Mouse (Mus musculus) midbrain, embryonic 14.5 days (tissue): Measurements from ENCODE around the gene Pafah1b2. TPM values are rescaled to one million over a fixed set of nuclear protein-coding genes. Genes with fewer than 3 reads are reported as not detected.

ENCODE experiments used
- ATAC-seq: fragments of 200-750 bp; cut with Nextera tagmentation; 2 replicates; pipeline ENCODE4 v1.8.0; 2017; ENCODE audit warnings: moderate number of reproducible peaks, moderate library complexity; ENCODE audit not compliant: low FRiP score, low TSS enrichment
- DNase-seq: peaks from one replicate; pipeline ENCODE4 v3.0.0-alpha.2; 2015
- H3K27ac ChIP-seq: fragments of 300-500 bp; sonication (generic); replicated peaks from 2 replicates; pipeline ENCODE4 v1.5.1; 2014; ENCODE audit warnings: mild to moderate bottlenecking, low read depth, low read length, moderate library complexity
- H3K27me3 ChIP-seq: fragments of 300-500 bp; sonication (generic); 2 replicates; pipeline ENCODE4 v1.6.1; 2014; ENCODE audit warnings: low read length, control low read depth, mixed read lengths; ENCODE audit not compliant: control insufficient read depth, insufficient read depth
- H3K36me3 ChIP-seq: fragments of 300-500 bp; sonication (generic); 2 replicates; pipeline ENCODE4 v1.6.1; 2014; ENCODE audit warnings: low read length, control low read depth; ENCODE audit not compliant: control insufficient read depth, insufficient read depth
- H3K4me1 ChIP-seq: fragments of 300-500 bp; sonication (generic); 2 replicates; pipeline ENCODE4 v1.6.1; 2014; ENCODE audit warnings: mild to moderate bottlenecking, antibody characterized with exemption, low read length, control low read depth; ENCODE audit not compliant: control insufficient read depth, insufficient read depth
- H3K4me2 ChIP-seq: fragments of 300-500 bp; sonication (generic); 2 replicates; pipeline ENCODE4 v1.6.1; 2014; ENCODE audit warnings: mild to moderate bottlenecking, low read length, moderate library complexity
- H3K4me3 ChIP-seq: fragments of 300-500 bp; sonication (generic); replicated peaks from 2 replicates; pipeline ENCODE4 v1.5.1; 2014; ENCODE audit warnings: low read depth, low read length
- H3K9ac ChIP-seq: fragments of 300-500 bp; sonication (generic); replicated peaks from 2 replicates; pipeline ENCODE4 v1.6.1; 2014; ENCODE audit warnings: mild to moderate bottlenecking, low read length, moderate library complexity
- H3K9me3 ChIP-seq: fragments of 300-500 bp; sonication (generic); 2 replicates; pipeline ENCODE4 v1.6.1; 2016; ENCODE audit warnings: low read length, control low read depth, mixed read lengths; ENCODE audit not compliant: control insufficient read depth
- WGBS: fragments of 180-500 bp; shearing (Covaris S2); extraction: QIAGEN DNeasy Blood & Tissue Kit; methylation state at CpG from one replicate; pipeline ENCODE4 v1.1.7; 2014; 5-methylcytosine and 5-hydroxymethylcytosine counted together
- polyA plus RNA-seq: library from polyadenylated mRNA; unstranded; fragments of >200 nt; fragmentation: Nextera tagmentation; extraction: Ambion mirVana; gene quantifications from 2 replicates; pipeline ENCODE4 v1.2.1, GENCODE M21; 2014

Pafah1b2 gene
- polyA plus RNA-seq, 1 experiment from 2014 or later: 338 TPM

GRCm38 (mm10) chr9:45936883-45937282 is 75.6 kb downstream of the Pafah1b2 start:
- DNase-seq (peak; percentile 77), ATAC-seq (no peak; the same call in 1 of the 2 replicates)
- H3K27me3 ChIP-seq: no peaks in the 10 kb centered on the region

GRCm38 (mm10) chr9:45935628-45936210 is 76.8 kb downstream of the Pafah1b2 start, which contains the start of gene Tagln:
Gene Tagln, minus strand, starts transcription at chr9:45936058.
- Histone ChIP-seq H3K4me1 (no peaks in the 10 kb centered on the region), H3K9ac (no peak within 1 kb of the TSS), H3K9me3 (no peaks in the 10 kb centered on the region), H3K4me3 (no peak within 1 kb of the TSS), H3K27ac (no peak within 1 kb of the TSS), H3K36me3 (peaks cover 42% of the 10 kb centered on the region), H3K4me2 (peak within 1 kb of the TSS; percentile 35; the same call in 1 of the 2 replicates), H3K27me3 (no peaks in the 10 kb centered on the region)
- WGBS: 9% methylated on average over 21 of the region's 21 CpGs
- ATAC-seq: no peak
- no peak for DNase-seq

More at GRCm38 (mm10) chr9:45936883-45937282, 75.6 kb downstream of the Pafah1b2 start:
- no peak overlapping the region for H3K4me3 ChIP-seq
- H3K4me2 ChIP-seq: no peak overlapping the region
- no peaks in the 10 kb centered on the region for H3K9me3 ChIP-seq
- H3K9ac ChIP-seq: no peak overlapping the region
- H3K27ac ChIP-seq: no peak overlapping the region
- 24% methylated on average over 3 of the region's 3 CpGs for WGBS
- peaks cover 43% of the 10 kb centered on the region for H3K36me3 ChIP-seq
- no peaks in the 10 kb centered on the region for H3K4me1 ChIP-seq

- ATAC-seq (no peak), DNase-seq (no peak)
- Histone ChIP-seq H3K27me3 (no peaks in the 10 kb centered on the region), H3K36me3 (peaks cover 49% of the 10 kb centered on the region), H3K27ac (no peak overlapping the region), H3K4me2 (no peak overlapping the region), H3K4me1 (no peaks in the 10 kb centered on the region), H3K9ac (no peak overlapping the region), H3K9me3 (no peaks in the 10 kb centered on the region), H3K4me3 (no peak overlapping the region)
- 84% methylated on average over 11 of the region's 11 CpGs for WGBS
Measured at GRCm38 (mm10) chr9:45932571-45933415, 79.7 kb downstream of the Pafah1b2 start.

GRCm38 (mm10) chr9:45931958-45932357 is 80.5 kb downstream of the Pafah1b2 start:
- Histone ChIP-seq H3K27ac (no peak overlapping the region), H3K4me1 (no peaks in the 10 kb centered on the region), H3K4me2 (no peak overlapping the region), H3K36me3 (peaks cover 58% of the 10 kb centered on the region), H3K27me3 (no peaks in the 10 kb centered on the region), H3K9ac (no peak overlapping the region), H3K9me3 (no peaks in the 10 kb centered on the region), H3K4me3 (no peak overlapping the region)
- no peak for ATAC-seq
- no peak for DNase-seq
- WGBS: 70% methylated on average over 1 of the region's 1 CpGs

GRCm38 (mm10) chr9:45929285-45929684 is 83.2 kb downstream of the Pafah1b2 start:
- whole genome bisulfite sequencing: 89% methylated on average over 5 of the region's 5 CpGs
- Histone ChIP-seq H3K4me2 (no peak overlapping the region), H3K9me3 (no peaks in the 10 kb centered on the region), H3K4me3 (no peak overlapping the region), H3K36me3 (peaks cover 70% of the 10 kb centered on the region), H3K27ac (no peak overlapping the region), H3K4me1 (no peaks in the 10 kb centered on the region), H3K27me3 (no peaks in the 10 kb centered on the region), H3K9ac (no peak overlapping the region)
- no peak for DNase-seq
- no peak for ATAC-seq

- peaks cover 74% of the 10 kb centered on the region for H3K36me3 ChIP-seq
- no peak overlapping the region for H3K4me3 ChIP-seq
- WGBS: 60% methylated on average over 1 of the region's 1 CpGs
Measured at GRCm38 (mm10) chr9:45919895-45920294, 92.6 kb downstream of the Pafah1b2 start.

GRCm38 (mm10) chr9:45917041-45917934 is 95.2 kb downstream of the Pafah1b2 start:
- 73% methylated on average over 5 of the region's 5 CpGs for WGBS

More at GRCm38 (mm10) chr9:45919895-45920294, 92.6 kb downstream of the Pafah1b2 start:
- DNase-seq (no peak), ATAC-seq (no peak)
- no peaks in the 10 kb centered on the region for H3K4me1 ChIP-seq
- no peak overlapping the region for H3K4me2 ChIP-seq
- H3K9me3 ChIP-seq: no peaks in the 10 kb centered on the region
- no peak overlapping the region for H3K27ac ChIP-seq
- no peaks in the 10 kb centered on the region for H3K27me3 ChIP-seq
- H3K9ac ChIP-seq: no peak overlapping the region

GRCm38 (mm10) chr9:45915659-45916058 is 96.8 kb downstream of the Pafah1b2 start:
- Histone ChIP-seq H3K9me3 (no peaks in the 10 kb centered on the region), H3K27ac (no peak overlapping the region), H3K27me3 (no peaks in the 10 kb centered on the region), H3K36me3 (peaks cover 96% of the 10 kb centered on the region), H3K9ac (no peak overlapping the region), H3K4me2 (no peak overlapping the region), H3K4me3 (no peak overlapping the region), H3K4me1 (no peaks in the 10 kb centered on the region)
- 89% methylated on average over 2 of the region's 2 CpGs for WGBS
- ATAC-seq: no peak
- DNase-seq: no peak

More at GRCm38 (mm10) chr9:45917041-45917934, 95.2 kb downstream of the Pafah1b2 start:
- no peaks in the 10 kb centered on the region for H3K27me3 ChIP-seq
- H3K27ac ChIP-seq: 0 out of 2 replicates have a peak overlapping the region, but pooled peaks have one; percentile 20
- peaks cover 93% of the 10 kb centered on the region for H3K36me3 ChIP-seq
- no peak for ATAC-seq
- no peak overlapping the region for H3K4me3 ChIP-seq
- H3K9me3 ChIP-seq: no peaks in the 10 kb centered on the region
- no peak overlapping the region for H3K9ac ChIP-seq
- no peak overlapping the region for H3K4me2 ChIP-seq
- DNase-seq: peak; percentile 74
- H3K4me1 ChIP-seq: no peaks in the 10 kb centered on the region
